In genomic region chr7:29247706-29248105, GRCm38 (mm10) we compare ENCODE assay signal across 8 mouse cellular contexts. TPM values are rescaled to one million over a fixed set of nuclear protein-coding genes. Genes with fewer than 3 reads are reported as not detected.
DNase-seq lines count a peak whose midpoint lies in the region; ATAC-seq and TF ChIP-seq lines count a peak whose summit lies in the region.

No protein-coding gene starts in this region.

- H3K9ac ChIP-seq in neural tube, embryonic 11.5 days (ENCODE audit: low read length) = peak overlapping the region; percentile 28
- H3K9ac ChIP-seq in hindbrain, embryonic 15.5 days = no peak overlapping the region

- H3K4me2 ChIP-seq in neural tube, embryonic 11.5 days (ENCODE audit: low read depth) = peak overlapping the region; percentile 43
- peak overlapping the region; percentile 41 for H3K4me2 ChIP-seq in hindbrain, embryonic 15.5 days

- TF ChIP-seq POLR2A in embryonic fibroblast, embryonic 13.5 days (IDR thresholded peaks at IDR 0.05; ENCODE audit: low read depth, low read length) = no peak; the same call in 1 of the 2 replicates

- no peak for TF ChIP-seq CTCF in embryonic fibroblast, embryonic 13.5 days (IDR thresholded peaks at IDR 0.05; ENCODE audit: borderline replicate concordance, insufficient read depth, low read length)

- no peaks in the 10 kb centered on the region for H3K4me1 ChIP-seq in neural tube, embryonic 11.5 days (ENCODE audit: control insufficient read depth, insufficient read depth, low read length)
- H3K4me1 ChIP-seq in embryonic fibroblast, embryonic 13.5 days (ENCODE audit: control insufficient read depth, insufficient read depth, low read length) = peaks cover 6% of the 10 kb centered on the region; the same call in 1 of the 2 replicates
- 0 out of 2 replicates have a peak, but pooled peaks cover 6% of the 10 kb centered on the region for H3K4me1 ChIP-seq in hindbrain, embryonic 15.5 days (replicated peaks)

- H3K4me3 ChIP-seq in neural tube, embryonic 11.5 days (ENCODE audit: low read depth, low read length) = peak overlapping the region; percentile 20
- H3K4me3 ChIP-seq in embryonic fibroblast, embryonic 13.5 days (ENCODE audit: insufficient read depth, low read length) = peak overlapping the region; percentile 41
- H3K4me3 ChIP-seq in hindbrain, embryonic 15.5 days = peak overlapping the region; percentile 7; the same call in 1 of the 2 replicates

- H3K9me3 ChIP-seq in neural tube, embryonic 11.5 days (ENCODE audit: control insufficient read depth, low read length) = no peaks in the 10 kb centered on the region
- no peaks in the 10 kb centered on the region for H3K9me3 ChIP-seq in hindbrain, embryonic 15.5 days

- ATAC-seq in neural tube, embryonic 11.5 days (ENCODE audit: insufficient read depth, low FRiP score, low TSS enrichment) = no peak; the same call in 1 of the 2 replicates
- ATAC-seq in hindbrain, embryonic 15.5 days (ENCODE audit: low FRiP score, low read depth) = 0 out of 2 replicates have a peak, but pooled peaks have one; percentile 20

- H3K27ac ChIP-seq in neural tube, embryonic 11.5 days (ENCODE audit: low read depth, low read length) = no peak overlapping the region
- H3K27ac ChIP-seq in embryonic fibroblast, embryonic 13.5 days (ENCODE audit: insufficient read depth, low read length) = peak overlapping the region; percentile 27; the same call in 1 of the 2 replicates
- H3K27ac ChIP-seq in hindbrain, embryonic 15.5 days (replicated peaks) = no peak overlapping the region

- H3K36me3 ChIP-seq in neural tube, embryonic 11.5 days (ENCODE audit: control insufficient read depth, insufficient read depth, low read length) = peaks cover 3% of the 10 kb centered on the region
- H3K36me3 ChIP-seq in hindbrain, embryonic 15.5 days = 0 out of 2 replicates have a peak, but pooled peaks cover 4% of the 10 kb centered on the region

- 10% methylated on average over 19 of the region's 19 CpGs for WGBS in neural tube, embryonic 11.5 days
- 20% methylated on average over 19 of the region's 19 CpGs for WGBS in hindbrain, embryonic 15.5 days

- peak; percentile 26 for DNase-seq in neural tube, embryonic 11.5 days (ENCODE audit: low spot score)
- no peak for DNase-seq in neural tube, embryonic 10.5 days (ENCODE audit: extremely low spot score, low spot score)
- peak; percentile 70 for DNase-seq in lung, postnatal 10 days
- peak; percentile 56 for DNase-seq in thymus, postnatal 4 days
- no peak for DNase-seq in cerebellum, adult 9-11 months
- DNase-seq in layer of hippocampus, postnatal 10 days (ENCODE audit: low spot score in 2 of 2) = no peak

- peaks cover 6% of the 10 kb centered on the region; the same call in 1 of the 2 replicates for H3K27me3 ChIP-seq in neural tube, embryonic 11.5 days (ENCODE audit: control insufficient read depth, insufficient read depth, low read length)
- H3K27me3 ChIP-seq in hindbrain, embryonic 15.5 days = peaks cover 21% of the 10 kb centered on the region

RNA-seq across cellular contexts. Expression of gene 2200002D01Rik, which starts 0.6 kb away (rescaled TPM):
- 1.2 and 1.6 TPM in 2 replicates for polyA plus RNA-seq in neural tube, embryonic 11.5 days (2014; fragmentation: Nextera tagmentation; extraction: Ambion mirVana)
- polyA plus RNA-seq in embryonic fibroblast, embryonic 13.5 days (2011; ENCODE audit: insufficient read length, low read depth, missing spikeins) = 10.6 and 40.6 TPM in 2 replicates
- 0.67 and 0.75 TPM in 2 replicates for polyA plus RNA-seq in hindbrain, embryonic 15.5 days (2015; fragmentation: Nextera tagmentation; extraction: Ambion mirVana)
- total RNA-seq in layer of hippocampus, postnatal 10 days (2021) = under 1 TPM in 1 of 2 experiments, not detected in 1; 0.29 TPM

RNA-seq across cellular contexts. Expression of gene Yif1b, which starts 9.6 kb away (rescaled TPM):
- polyA plus RNA-seq in neural tube, embryonic 11.5 days (2014; fragmentation: Nextera tagmentation; extraction: Ambion mirVana) = 87.3 and 94.1 TPM in 2 replicates
- 67.7 and 68.0 TPM in 2 replicates for polyA plus RNA-seq in embryonic fibroblast, embryonic 13.5 days (2011; ENCODE audit: insufficient read length, low read depth, missing spikeins)
- polyA plus RNA-seq in hindbrain, embryonic 15.5 days (2015; fragmentation: Nextera tagmentation; extraction: Ambion mirVana) = 95.9 and 99.5 TPM in 2 replicates
- total RNA-seq in layer of hippocampus, postnatal 10 days (2021) = 10 to 100 TPM; 42.8 to 47.8 TPM

RNA-seq across cellular contexts. Expression of gene Kcnk6, which starts 15.4 kb away (rescaled TPM):
- polyA plus RNA-seq in neural tube, embryonic 11.5 days (2014; fragmentation: Nextera tagmentation; extraction: Ambion mirVana) = 0.41 and 1.2 TPM in 2 replicates
- 1.4 and 2.7 TPM in 2 replicates for polyA plus RNA-seq in embryonic fibroblast, embryonic 13.5 days (2011; ENCODE audit: insufficient read length, low read depth, missing spikeins)
- polyA plus RNA-seq in hindbrain, embryonic 15.5 days (2015; fragmentation: Nextera tagmentation; extraction: Ambion mirVana) = 0.77 and 2.0 TPM in 2 replicates
- total RNA-seq in layer of hippocampus, postnatal 10 days (2021) = 1 to 10 TPM; 2.9 to 3.5 TPM

RNA-seq across cellular contexts. Expression of gene Catsperg1, which starts 33.9 kb away (rescaled TPM):
- 0.56 and 1.0 TPM in 2 replicates for polyA plus RNA-seq in neural tube, embryonic 11.5 days (2014; fragmentation: Nextera tagmentation; extraction: Ambion mirVana)
- 0.40 and 0.47 TPM in 2 replicates for polyA plus RNA-seq in embryonic fibroblast, embryonic 13.5 days (2011; ENCODE audit: insufficient read length, low read depth, missing spikeins)
- 2.9 and 3.2 TPM in 2 replicates for polyA plus RNA-seq in hindbrain, embryonic 15.5 days (2015; fragmentation: Nextera tagmentation; extraction: Ambion mirVana)
- 1 to 10 TPM; 2.5 to 2.9 TPM for total RNA-seq in layer of hippocampus, postnatal 10 days (2021)

RNA-seq across cellular contexts. Expression of gene Spint2, which starts 34.0 kb away (rescaled TPM):
- 27.0 and 28.1 TPM in 2 replicates for polyA plus RNA-seq in neural tube, embryonic 11.5 days (2014; fragmentation: Nextera tagmentation; extraction: Ambion mirVana)
- 11.6 and 11.7 TPM in 2 replicates for polyA plus RNA-seq in embryonic fibroblast, embryonic 13.5 days (2011; ENCODE audit: insufficient read length, low read depth, missing spikeins)
- polyA plus RNA-seq in hindbrain, embryonic 15.5 days (2015; fragmentation: Nextera tagmentation; extraction: Ambion mirVana) = 73.8 and 84.5 TPM in 2 replicates
- 10 to 100 TPM; 25.3 to 31.0 TPM for total RNA-seq in layer of hippocampus, postnatal 10 days (2021)

Comparison
In these comparisons a context has a peak if more than half of its experiments do, and no peak if none do; other contexts are left out.
1. DNase-seq: peak in neural tube, embryonic 11.5 days (single experiment), lung, postnatal 10 days (single experiment) and thymus, postnatal 4 days (single experiment); none in neural tube, embryonic 10.5 days (single experiment), cerebellum, adult 9-11 months (single experiment) and layer of hippocampus, postnatal 10 days (0 of 2).
2. Peak in every context shown above with its lines, with median percentiles within 50 percentile points of each other: H3K4me3 ChIP-seq.